Mouse (Mus musculus) cerebellum, adult 2 months (tissue): ENCODE measurements around the gene Timp2.

Source experiments
- CTCF ChIP-seq: fragments of 200-500 bp; IDR thresholded peaks from 2 replicates; pipeline ENCODE4 v1.5.1; 2011; ENCODE audit warnings: low read depth, mild to moderate bottlenecking, control low read depth, low read length, moderate library complexity, borderline replicate concordance; ENCODE audit not compliant: insufficient read depth
- POLR2A ChIP-seq: fragments of 200-500 bp; IDR thresholded peaks from 2 replicates; pipeline ENCODE4 v1.6.1; 2011; ENCODE audit warnings: low read length, control low read depth, borderline replicate concordance; ENCODE audit not compliant: insufficient read depth

GRCm38 (mm10) chr11:118354636-118355191 lies 826 bp downstream of the Timp2 start:
- TF ChIP-seq CTCF (no peak), POLR2A (no peak)
